Mouse (Mus musculus) spleen, adult 2 months (tissue): ENCODE measurements around the gene Htra2. TPM values are rescaled to one million over a fixed set of nuclear protein-coding genes. Genes with fewer than 3 reads are reported as not detected.
A peak's percentile ranks its signal among the peaks of the same experiment; 100 is the strongest.

Experiments used
- DNase-seq, 2 experiments: peaks; one replicate each; pipeline versions ENCODE4 v3.0.0 to v3.0.0-alpha.2; 2012 to 2021; ENCODE audit warnings: low spot score in 2 of 2, low read depth in 1 of 2
- H3K27ac ChIP-seq: fragments of 200-500 bp; 2 replicates; pipeline ENCODE4 v1.5.1; 2012; ENCODE audit warnings: low read length, inconsistent platforms; ENCODE audit not compliant: insufficient read depth
- H3K27me3 ChIP-seq: fragments of 200-500 bp; 2 replicates; pipeline ENCODE4 v1.6.1; 2012; ENCODE audit warnings: mild to moderate bottlenecking, moderate library complexity, low read length, inconsistent platforms; ENCODE audit not compliant: control insufficient read depth, insufficient read depth
- H3K36me3 ChIP-seq: fragments of 200-500 bp; 2 replicates; pipeline ENCODE4 v1.6.1; 2012; ENCODE audit warnings: mild to moderate bottlenecking, low read length, inconsistent platforms; ENCODE audit not compliant: control insufficient read depth, insufficient read depth
- H3K4me1 ChIP-seq: fragments of 200-500 bp; 2 replicates; pipeline ENCODE4 v1.6.1; 2011; ENCODE audit warnings: inconsistent platforms; ENCODE audit not compliant: control insufficient read depth, insufficient read depth, insufficient read length
- H3K4me3 ChIP-seq: fragments of 200-500 bp; 2 replicates; pipeline ENCODE4 v1.5.1; 2011; ENCODE audit warnings: mild to moderate bottlenecking, inconsistent platforms; ENCODE audit not compliant: insufficient read depth, insufficient read length; ENCODE audit errors: extremely low read depth
- CTCF ChIP-seq: fragments of 200-500 bp; IDR thresholded peaks from 2 replicates; pipeline ENCODE4 v1.5.1; 2011; ENCODE audit warnings: mild to moderate bottlenecking, inconsistent platforms; ENCODE audit not compliant: insufficient read depth, insufficient read length, insufficient replicate concordance; ENCODE audit errors: extremely low read depth
- POLR2A ChIP-seq: fragments of 200-500 bp; IDR thresholded peaks from 2 replicates; pipeline ENCODE4 v1.6.1; 2011; ENCODE audit warnings: low read depth, low read length, inconsistent platforms
- WGBS: fragments of 180-500 bp; shearing (Covaris S2); methylation state at CpG from one replicate; pipeline ENCODE4 v1.1.7; 2018; 5-methylcytosine and 5-hydroxymethylcytosine counted together
- polyA plus RNA-seq: library from polyadenylated mRNA; depleted of rRNA; stranded (reverse); fragments of >200 nt; gene quantifications from 2 replicates; pipeline ENCODE4 v1.2.3, GENCODE M21; 2012

Gene Htra2
- polyA plus RNA-seq, 1 experiment, result 59.1 TPM

DNA sequence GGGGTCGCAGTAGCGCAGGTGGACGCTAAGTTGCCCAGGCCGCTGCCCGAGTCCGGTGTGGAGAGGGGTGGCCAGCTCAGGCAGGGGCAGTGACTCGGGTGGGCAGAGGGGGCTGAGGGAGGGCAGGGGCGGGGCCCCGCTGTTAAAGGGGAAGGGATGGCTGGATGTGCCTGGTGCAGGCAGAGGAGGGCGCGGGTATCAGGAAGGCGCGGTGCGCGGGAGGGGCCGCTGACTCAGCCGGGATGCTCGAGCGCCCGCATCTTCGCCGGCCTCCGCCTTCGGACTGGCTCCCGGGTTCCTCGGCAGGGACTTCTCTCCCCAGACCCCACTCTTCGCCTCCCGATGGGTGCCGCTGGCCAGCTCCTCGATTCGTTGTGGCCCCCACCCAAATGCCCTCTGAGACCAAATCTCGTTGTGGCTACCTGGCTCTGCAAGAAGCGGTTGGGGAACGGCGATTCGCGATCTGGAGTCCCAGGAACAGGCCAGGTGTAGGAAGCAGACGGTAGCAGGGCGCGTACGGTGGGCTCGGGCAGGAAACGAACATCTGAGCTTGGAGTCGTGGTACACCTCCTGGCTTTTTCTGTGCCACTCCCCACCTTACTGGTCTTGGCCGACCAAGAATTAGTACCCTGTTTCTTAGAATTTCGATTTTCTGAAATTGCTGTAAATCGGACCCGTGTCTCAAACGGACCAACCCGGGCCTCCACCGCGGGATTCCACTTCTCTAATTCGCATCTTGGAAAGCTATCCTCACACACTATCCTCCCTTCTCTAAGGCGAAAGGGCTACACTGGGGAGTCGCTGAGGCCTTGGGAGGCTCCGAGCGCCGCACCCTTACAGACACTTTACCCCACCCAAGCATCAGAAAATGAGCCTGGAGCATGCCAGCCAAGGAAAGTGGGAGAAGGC is 15.5 kb upstream of the Htra2 start:
- no peak for DNase-seq
- Histone ChIP-seq H3K36me3 (no peaks in the 10 kb centered on the region), H3K27ac (no peak overlapping the region), H3K27me3 (peaks cover 33% of the 10 kb centered on the region), H3K4me3 (no peak overlapping the region), H3K4me1 (peaks cover 26% of the 10 kb centered on the region)
- TF ChIP-seq CTCF, result no peak
- no peak for TF ChIP-seq POLR2A
- 2% methylated on average over 57 of the region's 58 CpGs for WGBS

DNA sequence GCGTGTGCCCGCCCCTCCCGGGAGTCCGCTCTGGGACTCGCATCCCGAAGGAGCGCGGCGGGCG is 15.0 kb upstream of the Htra2 start, which contains the start of gene Tlx2:
Gene Tlx2 (minus strand): TSS at position 47 of the 64 bp plus-strand sequence.
- peaks cover 26% of the 10 kb centered on the region for H3K4me1 ChIP-seq
- DNase-seq, result no peak

DNA sequence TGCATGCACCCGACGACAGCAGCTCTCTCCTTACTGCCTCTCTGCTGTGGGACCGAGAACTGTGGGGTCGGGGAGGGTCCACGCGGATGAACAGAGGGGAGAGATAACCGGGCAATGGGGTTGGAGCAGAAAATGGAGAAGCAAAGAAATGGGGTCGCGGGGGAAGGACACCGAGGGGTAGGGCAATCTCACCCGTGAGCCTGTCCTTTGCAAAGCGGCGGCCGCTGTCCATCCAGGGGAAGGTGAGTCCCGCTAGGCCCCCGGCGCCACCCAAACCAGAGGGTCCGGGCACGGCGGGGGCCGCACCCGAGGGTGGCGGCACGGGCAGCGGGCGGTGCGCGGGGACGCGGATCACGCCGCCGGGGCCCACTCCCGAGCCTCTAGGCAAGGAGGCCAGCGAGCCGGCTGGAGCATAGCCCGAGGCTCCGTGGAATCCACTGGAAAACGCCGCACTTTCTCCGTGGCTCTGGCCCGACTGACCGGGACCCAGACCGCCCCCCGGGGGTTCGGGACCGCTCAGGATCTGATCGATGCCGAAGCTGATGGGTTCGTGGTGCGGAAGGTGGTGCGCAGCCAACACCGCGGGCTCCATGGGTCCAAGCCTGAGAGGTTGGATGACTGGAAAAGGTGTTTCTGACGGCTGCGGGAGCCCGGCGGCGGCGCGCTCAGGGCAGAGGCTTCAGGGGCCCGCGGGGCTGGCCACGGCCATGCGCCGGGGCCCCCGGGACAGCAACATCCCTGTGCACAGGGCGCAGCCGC is 14.6 kb upstream of the Htra2 start:
- H3K27me3 ChIP-seq, result peaks cover 33% of the 10 kb centered on the region
- no peak overlapping the region for H3K4me3 ChIP-seq
- H3K27ac ChIP-seq, result no peak overlapping the region
- TF ChIP-seq POLR2A, result no peak
- no peak for TF ChIP-seq CTCF
- no peak for DNase-seq
- H3K4me1 ChIP-seq, result peaks cover 26% of the 10 kb centered on the region
- 5% methylated on average over 67 of the region's 69 CpGs for WGBS
- H3K36me3 ChIP-seq, result no peaks in the 10 kb centered on the region

More for the DNA sequence above, 15.0 kb upstream of the Htra2 start, which contains the start of gene Tlx2:
- WGBS, result 1% methylated on average over 10 of the region's 10 CpGs
- H3K4me3 ChIP-seq, result 0 out of 2 replicates have a peak within 1 kb of the TSS, but pooled peaks have one; percentile 3
- no peak within 1 kb of the TSS for H3K27ac ChIP-seq
- H3K36me3 ChIP-seq, result no peaks in the 10 kb centered on the region
- peaks cover 33% of the 10 kb centered on the region for H3K27me3 ChIP-seq
- TF ChIP-seq POLR2A (no peak), CTCF (no peak)

DNA sequence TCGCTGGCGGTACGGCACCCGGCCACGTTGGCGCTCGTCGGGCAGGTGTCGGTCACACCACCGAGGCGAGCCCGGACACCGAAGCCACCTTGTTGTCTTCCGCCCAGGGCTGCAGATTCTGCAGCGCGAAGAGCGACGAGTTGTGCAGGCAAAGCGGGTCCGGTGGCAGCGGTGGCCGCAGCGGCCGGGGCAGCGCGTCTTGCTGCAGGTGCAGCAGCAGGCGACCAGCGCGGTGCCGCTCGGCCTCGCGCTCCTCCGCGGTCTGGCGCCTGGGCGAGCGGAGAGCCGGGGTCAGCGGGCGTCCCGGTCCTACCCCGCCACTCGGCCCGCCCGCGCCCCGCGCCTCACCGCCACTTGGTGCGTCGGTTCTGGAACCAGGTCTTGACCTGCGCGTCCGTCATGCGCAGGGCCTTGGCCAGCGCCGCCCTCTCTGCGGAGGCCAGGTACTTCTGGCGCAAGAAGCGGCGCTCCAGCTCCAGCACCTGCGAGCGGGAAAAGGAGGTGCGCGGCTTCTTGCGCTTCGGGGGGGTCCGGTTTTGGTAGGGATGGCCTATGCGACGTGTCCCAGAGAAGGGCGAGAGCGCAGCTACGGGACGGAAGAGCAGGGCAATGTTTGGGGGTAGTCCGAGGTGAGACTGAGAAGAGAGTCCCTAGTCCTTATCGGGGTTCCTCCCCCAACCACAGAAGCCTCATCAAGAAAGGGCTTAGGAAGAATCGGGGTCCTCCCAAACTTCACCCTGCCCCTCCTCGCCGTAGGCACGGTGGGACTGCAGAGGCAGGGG is 13.8 kb upstream of the Htra2 start:
- 3% methylated on average over 81 of the region's 81 CpGs for WGBS
- Histone ChIP-seq H3K36me3 (no peaks in the 10 kb centered on the region), H3K4me1 (peaks cover 26% of the 10 kb centered on the region), H3K27ac (no peak overlapping the region), H3K4me3 (0 out of 2 replicates have a peak overlapping the region, but pooled peaks have one; percentile 3), H3K27me3 (peaks cover 33% of the 10 kb centered on the region)
- DNase-seq, result no peak
- TF ChIP-seq POLR2A, result no peak
- no peak for TF ChIP-seq CTCF

DNA sequence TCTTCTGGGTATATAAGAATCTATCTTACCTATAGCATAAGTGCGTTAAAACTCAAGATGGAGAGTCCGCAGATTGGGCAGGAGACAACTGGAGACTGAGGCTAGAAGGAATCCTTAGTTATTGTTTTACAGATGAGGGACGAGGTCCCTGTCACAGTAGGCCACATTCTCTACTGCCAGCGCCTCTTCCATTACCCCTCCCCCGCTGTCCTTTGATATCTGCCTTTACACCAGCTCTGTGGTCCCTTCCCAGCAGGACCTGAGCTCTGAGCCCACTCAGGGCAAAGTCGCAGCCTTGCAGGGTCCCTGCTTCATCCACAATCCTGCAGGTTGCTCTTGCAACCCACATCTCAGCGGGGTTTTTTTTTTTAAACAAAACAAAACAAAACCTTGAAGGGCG is 13.1 kb upstream of the Htra2 start:
- DNase-seq, result no peak
- no peak for TF ChIP-seq POLR2A
- no peak for TF ChIP-seq CTCF
- Histone ChIP-seq H3K27me3 (peaks cover 33% of the 10 kb centered on the region), H3K4me3 (no peak overlapping the region), H3K4me1 (peaks cover 26% of the 10 kb centered on the region), H3K27ac (no peak overlapping the region), H3K36me3 (no peaks in the 10 kb centered on the region)
- 50% methylated on average over 8 of the region's 8 CpGs for WGBS

DNA sequence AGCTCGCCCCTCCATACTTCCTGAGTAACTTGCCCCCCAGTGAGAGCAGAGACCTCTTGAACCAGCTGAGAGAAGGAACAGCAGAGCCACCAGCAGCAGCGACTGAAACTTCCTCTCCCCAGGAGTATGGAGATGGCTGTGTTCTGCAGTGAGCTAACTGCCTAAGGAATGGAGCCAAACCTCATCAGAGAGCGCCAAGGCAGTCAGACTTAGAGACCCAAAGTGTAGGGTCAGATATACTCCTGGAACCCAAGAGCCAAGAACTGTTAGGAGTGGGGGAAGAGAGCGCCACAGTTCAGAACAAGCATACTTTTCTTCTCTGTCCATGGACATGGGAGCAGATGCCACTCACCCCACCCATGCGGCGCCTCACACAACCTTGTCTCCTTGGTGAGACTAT is 11.4 kb upstream of the Htra2 start:
- WGBS, result 38% methylated on average over 6 of the region's 6 CpGs
- TF ChIP-seq POLR2A, result no peak
- TF ChIP-seq CTCF, result no peak
- Histone ChIP-seq H3K4me1 (peaks cover 26% of the 10 kb centered on the region), H3K36me3 (no peaks in the 10 kb centered on the region), H3K4me3 (no peak overlapping the region), H3K27me3 (peaks cover 29% of the 10 kb centered on the region), H3K27ac (no peak overlapping the region)
- DNase-seq, result no peak

DNA sequence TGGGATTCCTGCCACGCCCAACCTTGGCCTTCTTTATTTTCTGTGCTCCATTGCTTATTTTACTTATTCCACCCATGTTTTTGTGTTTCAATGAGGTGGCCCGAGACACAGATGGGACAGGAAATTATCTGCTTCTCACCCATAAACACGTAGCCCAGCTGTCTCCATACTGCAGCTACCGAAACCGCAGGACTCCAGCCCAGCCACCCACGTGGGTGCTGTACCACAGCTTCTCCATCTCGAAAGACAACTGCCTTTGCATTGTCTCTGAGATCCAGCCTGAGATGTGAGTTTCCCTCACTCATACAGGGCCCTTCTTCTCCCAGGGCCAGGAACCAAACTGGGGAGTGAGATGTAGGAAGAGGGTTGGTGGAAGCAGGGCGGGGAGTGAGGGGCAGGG is 10.9 kb upstream of the Htra2 start:
- 31% methylated on average over 8 of the region's 8 CpGs for WGBS
- Histone ChIP-seq H3K27ac (no peak overlapping the region), H3K4me3 (no peak overlapping the region), H3K27me3 (peaks cover 25% of the 10 kb centered on the region), H3K4me1 (peaks cover 22% of the 10 kb centered on the region), H3K36me3 (no peaks in the 10 kb centered on the region)
- TF ChIP-seq POLR2A (no peak), CTCF (no peak)
- DNase-seq, result no peak
